Mouse (Mus musculus) adrenal gland, postnatal 25 days (tissue): ENCODE results near the gene Dnhd1. TPM values are rescaled to one million over a fixed set of nuclear protein-coding genes. Genes with fewer than 3 reads are reported as not detected.
"Not testable (repeated sequence)": the region's sequence is repeated elsewhere in the genome, so short reads cannot be mapped to it uniquely, and the experiment has no call there.

Experiments used
- DNase-seq: peaks from one replicate; pipeline ENCODE4 v3.0.0; 2021; ENCODE audit warnings: mixed read lengths
- total RNA-seq: library from RNA; stranded (reverse); gene quantifications from 2 replicates; pipeline ENCODE4 v1.2.3, GENCODE M21; 2021

Dnhd1 gene
- total RNA-seq, 1 experiment from 2014 or later: 5.6 TPM

GRCm38 (mm10) chr7:105640233-105640893, 10.3 kb upstream of the Dnhd1 start, which contains the start of the genes Arfip2 and Gm45799:
Arfip2 (minus strand) TSS chr7:105640416.
Gm45799 (plus strand) TSS chr7:105640552.
- peak; percentile 89 for DNase-seq

GRCm38 (mm10) chr7:105640894-105641255, 9.8 kb upstream of the Dnhd1 start:
- peak; percentile 32 for DNase-seq

- no peak for DNase-seq
These were observed 8.7 kb upstream of the Dnhd1 start for GRCm38 (mm10) chr7:105641936-105642335.

GRCm38 (mm10) chr7:105685541-105686197, 35.0 kb downstream of the Dnhd1 start:
- DNase-seq: no peak

GRCm38 (mm10) chr7:105690875-105691274, 40.2 kb downstream of the Dnhd1 start:
- DNase-seq: no peak

- DNase-seq: no peak
These were observed 52.6 kb downstream of the Dnhd1 start for GRCm38 (mm10) chr7:105703184-105703583.

GRCm38 (mm10) chr7:105703816-105704215, 53.2 kb downstream of the Dnhd1 start:
- DNase-seq: no peak

GRCm38 (mm10) chr7:105708733-105709132, 58.1 kb downstream of the Dnhd1 start:
- DNase-seq: no peak

- DNase-seq: no peak
These were observed 64.7 kb downstream of the Dnhd1 start for GRCm38 (mm10) chr7:105715366-105715765.

GRCm38 (mm10) chr7:105721916-105722315, 71.3 kb downstream of the Dnhd1 start:
- DNase-seq: no peak

- no peak for DNase-seq
These were observed 75.7 kb downstream of the Dnhd1 start for GRCm38 (mm10) chr7:105726144-105726979.

GRCm38 (mm10) chr7:105726980-105727325, 76.3 kb downstream of the Dnhd1 start:
- no peak for DNase-seq

- no peak for DNase-seq
These were observed 78.2 kb downstream of the Dnhd1 start for GRCm38 (mm10) chr7:105728701-105729428.

- no peak for DNase-seq
These were observed 83.2 kb downstream of the Dnhd1 start for GRCm38 (mm10) chr7:105733836-105734235.

GRCm38 (mm10) chr7:105734826-105735225, 84.2 kb downstream of the Dnhd1 start:
- no peak for DNase-seq

GRCm38 (mm10) chr7:105735464-105735863, 84.8 kb downstream of the Dnhd1 start:
- DNase-seq: not testable (repeated sequence)

GRCm38 (mm10) chr7:105736264-105736901, 85.8 kb downstream of the Dnhd1 start, which contains the start of gene Ilk:
Ilk (plus strand) TSS chr7:105736592.
- peak; percentile 92 for DNase-seq

- peak; percentile 41 for DNase-seq
These were observed 86.4 kb downstream of the Dnhd1 start, which contains the start of gene Rrp8 for GRCm38 (mm10) chr7:105736911-105737521. Rrp8 (minus strand) TSS chr7:105737385.

GRCm38 (mm10) chr7:105737648-105738047, 87.0 kb downstream of the Dnhd1 start:
- no peak for DNase-seq

GRCm38 (mm10) chr7:105738286-105738685, 87.7 kb downstream of the Dnhd1 start:
- DNase-seq: no peak

- DNase-seq: peak; percentile 39
These were observed 88.3 kb downstream of the Dnhd1 start for GRCm38 (mm10) chr7:105738948-105739347.
